Mouse (Mus musculus) cerebellum, adult 2 months (tissue): ENCODE results near the gene Fry. TPM values are rescaled to one million over a fixed set of nuclear protein-coding genes. Genes with fewer than 3 reads are reported as not detected.

Experiments used
- DNase-seq, 2 experiments: peaks; one replicate each; pipeline ENCODE4 v3.0.0; 2021
- H3K27ac ChIP-seq: fragments of 200-500 bp; 2 replicates; pipeline ENCODE4 v1.5.1; 2012; ENCODE audit warnings: low read length, control low read depth, inconsistent platforms; ENCODE audit not compliant: insufficient read depth
- H3K27me3 ChIP-seq: fragments of 200-500 bp; 2 replicates; pipeline ENCODE4 v1.6.1; 2012; ENCODE audit warnings: inconsistent platforms, mild to moderate bottlenecking, low read length, moderate library complexity; ENCODE audit not compliant: control insufficient read depth, insufficient read depth
- H3K4me1 ChIP-seq: fragments of 200-500 bp; 2 replicates; pipeline ENCODE4 v1.6.1; 2011; ENCODE audit warnings: low read length; ENCODE audit not compliant: control insufficient read depth, insufficient read depth
- H3K4me3 ChIP-seq: fragments of 200-500 bp; replicated peaks from 2 replicates; pipeline ENCODE3; 2011; ENCODE audit warnings: mild to moderate bottlenecking, low read depth, low read length, control low read depth; ENCODE audit not compliant: insufficient read depth
- CTCF ChIP-seq: fragments of 200-500 bp; IDR thresholded peaks from 2 replicates; pipeline ENCODE4 v1.5.1; 2011; ENCODE audit warnings: low read depth, mild to moderate bottlenecking, control low read depth, low read length, moderate library complexity, borderline replicate concordance; ENCODE audit not compliant: insufficient read depth
- POLR2A ChIP-seq: fragments of 200-500 bp; IDR thresholded peaks from 2 replicates; pipeline ENCODE4 v1.6.1; 2011; ENCODE audit warnings: low read length, control low read depth, borderline replicate concordance; ENCODE audit not compliant: insufficient read depth
- WGBS: fragments of 180-500 bp; shearing (Covaris S2); methylation state at CpG from one replicate; pipeline ENCODE4 v1.1.7; 2018; 5-methylcytosine and 5-hydroxymethylcytosine counted together
- polyA plus RNA-seq: library from polyadenylated mRNA; depleted of rRNA; stranded (reverse); fragments of >200 nt; gene quantifications from 2 replicates; pipeline ENCODE4 v1.2.3, GENCODE M21; 2012

The Fry gene
- polyA plus RNA-seq, 1 experiment, result 92.2 TPM

GRCm38 (mm10) chr5:150389589-150390377, 271.3 kb downstream of the Fry start:
- DNase-seq, result no peak
- Histone ChIP-seq H3K4me3 (no peak overlapping the region), H3K4me1 (no peaks in the 10 kb centered on the region), H3K27me3 (no peaks in the 10 kb centered on the region), H3K27ac (no peak overlapping the region)
- TF ChIP-seq CTCF (no peak), POLR2A (no peak)
- 87% methylated on average over 10 of the region's 10 CpGs for whole genome bisulfite sequencing

- no peak for DNase-seq
- no peak for TF ChIP-seq POLR2A
- TF ChIP-seq CTCF, result no peak
- 71% methylated on average over 7 of the region's 7 CpGs for WGBS
- no peak overlapping the region for H3K27ac ChIP-seq
- no peaks in the 10 kb centered on the region for H3K4me1 ChIP-seq
- H3K27me3 ChIP-seq, result no peaks in the 10 kb centered on the region
- H3K4me3 ChIP-seq, result no peak overlapping the region
Measured at GRCm38 (mm10) chr5:150390422-150390821, 272.0 kb downstream of the Fry start.

GRCm38 (mm10) chr5:150394645-150395044, 276.2 kb downstream of the Fry start:
- no peak for DNase-seq
- Histone ChIP-seq H3K27me3 (no peaks in the 10 kb centered on the region), H3K4me3 (no peak overlapping the region), H3K4me1 (no peaks in the 10 kb centered on the region), H3K27ac (no peak overlapping the region)
- 97% methylated on average over 6 of the region's 6 CpGs for WGBS
- peak; percentile 35; the same call in 1 of the 2 replicates for TF ChIP-seq CTCF
- no peak for TF ChIP-seq POLR2A

GRCm38 (mm10) chr5:150402832-150403447, 284.5 kb downstream of the Fry start:
- TF ChIP-seq POLR2A (no peak), CTCF (peak; percentile 1; the same call in 1 of the 2 replicates)
- no peak for DNase-seq
- Histone ChIP-seq H3K27me3 (no peaks in the 10 kb centered on the region), H3K27ac (no peak overlapping the region), H3K4me1 (no peaks in the 10 kb centered on the region), H3K4me3 (no peak overlapping the region)
- 38% methylated on average over 13 of the region's 13 CpGs for WGBS

DNA sequence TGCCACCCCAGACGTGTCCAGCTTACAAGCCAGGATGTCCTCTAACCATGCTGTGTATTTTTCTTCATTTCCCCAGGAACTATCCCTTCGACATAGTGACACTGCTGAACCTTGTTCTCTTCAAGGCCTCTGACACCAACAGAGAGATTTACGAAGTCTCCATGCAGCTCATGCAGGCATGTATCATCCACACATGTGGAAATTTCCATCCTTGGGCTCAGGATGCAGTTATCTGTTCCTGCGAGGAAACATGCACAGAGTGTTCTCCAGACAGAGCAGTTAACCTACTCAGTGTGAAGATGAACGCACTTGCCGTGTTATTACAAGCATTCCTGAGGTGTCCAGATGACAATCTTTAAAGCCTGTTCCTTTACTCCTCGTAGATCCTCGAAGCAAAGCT, 286.4 kb downstream of the Fry start:
- TF ChIP-seq POLR2A, result no peak
- no peak for TF ChIP-seq CTCF
- H3K4me1 ChIP-seq, result no peaks in the 10 kb centered on the region
- WGBS, result 66% methylated on average over 8 of the region's 8 CpGs
- no peak for DNase-seq
- no peak overlapping the region for H3K4me3 ChIP-seq
- no peaks in the 10 kb centered on the region for H3K27me3 ChIP-seq
- no peak overlapping the region for H3K27ac ChIP-seq

GRCm38 (mm10) chr5:150408979-150409378, 290.5 kb downstream of the Fry start:
- no peak for DNase-seq
- WGBS, result 84% methylated on average over 8 of the region's 8 CpGs
- Histone ChIP-seq H3K27ac (no peak overlapping the region), H3K27me3 (no peaks in the 10 kb centered on the region), H3K4me1 (no peaks in the 10 kb centered on the region), H3K4me3 (no peak overlapping the region)
- TF ChIP-seq CTCF (no peak), POLR2A (no peak)

DNA sequence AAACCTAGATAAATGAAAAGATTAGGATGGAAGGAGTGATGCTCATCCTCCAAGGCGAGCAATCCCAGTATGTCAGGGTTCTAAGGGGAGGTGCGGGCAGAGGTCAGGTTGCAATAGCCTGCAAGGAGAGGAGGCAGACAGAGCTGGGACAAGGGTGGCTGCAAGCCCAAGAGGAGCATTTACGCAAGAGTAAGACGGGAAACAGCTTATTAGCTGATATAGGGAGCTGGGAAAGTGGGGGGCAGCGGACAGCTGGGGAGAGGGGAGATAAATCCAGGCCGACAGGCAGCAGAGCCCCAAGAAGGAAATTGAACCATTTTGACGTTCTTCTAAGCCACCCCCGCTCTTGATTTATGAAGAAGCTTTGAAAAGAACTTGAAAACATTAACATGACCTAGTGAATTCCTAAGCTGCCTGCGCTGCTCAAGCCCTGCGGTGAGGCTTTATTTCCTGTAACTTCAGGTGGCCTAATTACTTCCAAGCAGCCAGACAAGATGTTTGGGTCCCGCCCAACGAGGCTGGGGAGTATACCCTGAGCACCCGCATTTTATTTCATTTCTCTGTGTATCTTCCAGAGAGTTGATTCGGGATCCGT, 291.1 kb downstream of the Fry start:
- WGBS, result 74% methylated on average over 15 of the region's 15 CpGs
- DNase-seq, result no peak
- H3K4me3 ChIP-seq, result no peak overlapping the region
- H3K27me3 ChIP-seq, result no peaks in the 10 kb centered on the region
- no peak overlapping the region for H3K27ac ChIP-seq
- no peaks in the 10 kb centered on the region for H3K4me1 ChIP-seq
- TF ChIP-seq POLR2A (no peak), CTCF (no peak)

DNA sequence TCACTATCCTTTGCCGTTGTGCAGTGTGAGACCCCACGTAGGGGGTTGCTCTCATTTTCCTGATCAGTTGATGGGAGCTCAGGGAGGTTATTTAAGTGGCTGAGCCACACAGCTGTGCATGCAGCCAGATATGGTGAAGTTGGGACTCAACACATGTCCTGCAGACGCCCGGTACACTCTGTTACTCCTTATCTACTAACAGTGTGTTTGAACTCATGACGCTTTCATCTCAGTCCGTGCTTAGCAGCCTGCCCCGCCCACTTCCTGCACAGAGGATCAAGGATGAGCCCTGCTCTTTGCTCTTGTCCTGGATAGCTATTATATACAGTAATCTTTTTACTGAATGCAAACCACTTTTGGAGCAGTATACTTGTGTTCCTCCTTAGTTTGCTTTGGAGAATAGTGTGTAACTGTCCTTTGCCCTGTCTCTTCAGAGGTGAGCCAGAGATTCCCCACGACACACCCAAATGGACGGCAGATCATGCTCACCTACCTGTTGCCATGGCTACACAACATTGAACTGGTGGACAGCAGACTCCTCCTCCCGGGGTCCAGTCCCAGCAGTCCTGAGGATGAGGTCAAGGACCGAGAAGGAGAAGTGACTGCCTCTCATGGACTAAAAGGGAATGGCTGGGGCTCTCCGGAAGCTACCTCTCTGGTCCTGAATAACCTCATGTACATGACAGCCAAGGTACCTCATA, 294.5 kb downstream of the Fry start:
- TF ChIP-seq POLR2A, result no peak
- no peak for TF ChIP-seq CTCF
- H3K4me1 ChIP-seq, result no peaks in the 10 kb centered on the region
- WGBS, result 70% methylated on average over 12 of the region's 12 CpGs
- H3K27me3 ChIP-seq, result no peaks in the 10 kb centered on the region
- H3K27ac ChIP-seq, result no peak overlapping the region
- no peak for DNase-seq
- H3K4me3 ChIP-seq, result no peak overlapping the region
